Mouse (Mus musculus) ZHBTc4 (cell line): ENCODE measurements around the gene Rcan2.

Source experiments
- DNase-seq: peaks from one replicate; pipeline ENCODE4 v3.0.0-alpha.2; 2011; ENCODE audit warnings: low read depth, low spot score

The Rcan2 gene

GRCm38 (mm10) chr17:43825411-43825785 is 24.2 kb downstream of the Rcan2 start:
- DNase-seq = peak; percentile 70

GRCm38 (mm10) chr17:43827261-43827660 is 26.1 kb downstream of the Rcan2 start:
- DNase-seq = no peak

- DNase-seq = peak; percentile 93
These were observed 31.4 kb downstream of the Rcan2 start for GRCm38 (mm10) chr17:43832401-43833124.

- no peak for DNase-seq
These were observed 39.1 kb downstream of the Rcan2 start for GRCm38 (mm10) chr17:43840208-43840607.

- no peak for DNase-seq
These were observed 45.6 kb downstream of the Rcan2 start for GRCm38 (mm10) chr17:43846714-43847113.

GRCm38 (mm10) chr17:43848903-43849302 is 47.8 kb downstream of the Rcan2 start:
- DNase-seq = no peak

GRCm38 (mm10) chr17:43855132-43855531 is 54.0 kb downstream of the Rcan2 start:
- no peak for DNase-seq

- no peak for DNase-seq
These were observed 54.9 kb downstream of the Rcan2 start for GRCm38 (mm10) chr17:43856081-43856480.

GRCm38 (mm10) chr17:43868808-43869207 is 67.7 kb downstream of the Rcan2 start:
- peak; percentile 26 for DNase-seq

- DNase-seq = peak; percentile 73
These were observed 68.5 kb downstream of the Rcan2 start for GRCm38 (mm10) chr17:43869677-43870076.

GRCm38 (mm10) chr17:43874417-43874816 is 73.3 kb downstream of the Rcan2 start:
- no peak for DNase-seq

- no peak for DNase-seq
These were observed 76.3 kb downstream of the Rcan2 start for GRCm38 (mm10) chr17:43877425-43877824.

GRCm38 (mm10) chr17:43883016-43883415 is 81.9 kb downstream of the Rcan2 start:
- peak; percentile 33 for DNase-seq

- DNase-seq = no peak
These were observed 85.1 kb downstream of the Rcan2 start for GRCm38 (mm10) chr17:43886262-43886661.

- no peak for DNase-seq
These were observed 86.8 kb downstream of the Rcan2 start for GRCm38 (mm10) chr17:43887931-43888330.

GRCm38 (mm10) chr17:43897346-43897745 is 96.2 kb downstream of the Rcan2 start:
- no peak for DNase-seq

GRCm38 (mm10) chr17:43899405-43900092 is 98.4 kb downstream of the Rcan2 start:
- DNase-seq = no peak

GRCm38 (mm10) chr17:43900133-43900532 is 99.0 kb downstream of the Rcan2 start:
- no peak for DNase-seq

- DNase-seq = no peak
These were observed 100.3 kb downstream of the Rcan2 start for GRCm38 (mm10) chr17:43901474-43901873.

- DNase-seq = no peak
These were observed 102.9 kb downstream of the Rcan2 start for GRCm38 (mm10) chr17:43903807-43904771.

GRCm38 (mm10) chr17:43904896-43905295 is 103.7 kb downstream of the Rcan2 start:
- no peak for DNase-seq

GRCm38 (mm10) chr17:43906728-43907127 is 105.6 kb downstream of the Rcan2 start:
- no peak for DNase-seq
